Mouse (Mus musculus) megakaryocyte, embryonic 14.5 days (primary cell): ENCODE measurements around the gene Zdhhc11.

Experiments
- FLI1 ChIP-seq: IDR thresholded peaks from 2 replicates; pipeline ENCODE4 v1.6.1; 2012; ENCODE audit warnings: low read length, inconsistent platforms, mixed read lengths
- GATA1 ChIP-seq: IDR thresholded peaks from 3 replicates; pipeline ENCODE4 v1.6.1; 2012; ENCODE audit warnings: mixed read lengths, low read length, inconsistent platforms, borderline replicate concordance

DNA sequence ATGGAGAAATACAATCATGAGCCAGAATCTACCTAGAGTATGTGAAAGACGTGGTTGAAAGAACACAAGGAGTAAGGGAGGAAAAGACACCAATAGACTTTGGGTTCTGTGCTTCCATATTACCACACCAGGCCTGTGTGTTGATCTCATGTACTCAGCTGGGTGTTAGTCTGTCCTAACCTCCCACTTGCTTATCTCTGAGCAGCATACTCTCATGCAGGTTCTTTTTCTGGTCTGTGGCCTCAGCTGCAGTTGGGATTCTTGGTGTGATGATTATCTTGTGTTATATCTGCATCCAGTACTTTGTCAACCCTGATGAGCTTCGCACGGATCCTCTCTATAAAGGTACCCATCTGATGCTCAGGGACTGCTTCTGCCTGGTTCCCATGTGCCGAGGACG lies 13.3 kb downstream of the Zdhhc11 start:
- no peak for TF ChIP-seq GATA1
- TF ChIP-seq FLI1: no peak
